Mouse (Mus musculus): Measurements from ENCODE around the gene Rab30.

- TF ChIP-seq CTCF (IDR thresholded peaks at IDR 0.05; ENCODE audit: insufficient read depth, low read length): no peak
- TF ChIP-seq POLR2A (IDR thresholded peaks at IDR 0.05; ENCODE audit: borderline replicate concordance, extremely low read depth, low read depth, low read length): no peak
These were observed 95.8 kb downstream of the Rab30 start for GRCm38 (mm10) chr7:92837226-92837625.
